Comparison of ENCODE assay signal across 8 mouse cellular contexts in genomic region chr2:163237999-163238529, GRCm38 (mm10). TPM values are rescaled to one million over a fixed set of nuclear protein-coding genes. Genes with fewer than 3 reads are reported as not detected.
A peak's percentile ranks its signal among the peaks of the same experiment; 100 is the strongest.
DNase-seq lines count a peak whose midpoint lies in the region; ATAC-seq lines count a peak whose summit lies in the region.

No protein-coding gene starts in this region.

- no peak for ATAC-seq in kidney, embryonic 15.5 days (replicated peaks; ENCODE audit: low FRiP score)
- ATAC-seq in CD4-positive, CD25-positive, alpha-beta regulatory T cell, adult 4 months, result no peak

- intact Hi-C loops in heart, postnatal 36 days (cut with DNase I), result no loop called here

- H3K27me3 ChIP-seq in kidney, embryonic 15.5 days, result peaks cover 25% of the 10 kb centered on the region

- H3K4me3 ChIP-seq in kidney, embryonic 15.5 days (replicated peaks), result no peak overlapping the region

- no peaks in the 10 kb centered on the region for H3K9me3 ChIP-seq in kidney, embryonic 15.5 days (replicated peaks)

- H3K4me2 ChIP-seq in kidney, embryonic 15.5 days, result no peak overlapping the region

- H3K36me3 ChIP-seq in kidney, embryonic 15.5 days, result no peaks in the 10 kb centered on the region

- peak; percentile 75 for DNase-seq in kidney, postnatal 10 days
- peak; percentile 69 for DNase-seq in testis, postnatal 10 days (ENCODE audit: low spot score)
- DNase-seq in testis, postnatal 14 days (ENCODE audit: low spot score), result no peak
- peak; percentile 11 for DNase-seq in lung, postnatal 14 days
- no peak for DNase-seq in adrenal gland, postnatal 4 days (ENCODE audit: low spot score in 2 of 2)
- DNase-seq in heart, postnatal 36 days, result no peak

- H3K27ac ChIP-seq in kidney, embryonic 15.5 days, result no peak overlapping the region

- WGBS in kidney, embryonic 15.5 days, result 60% methylated on average over 12 of the region's 12 CpGs

- no peak overlapping the region for H3K9ac ChIP-seq in kidney, embryonic 15.5 days

- H3K4me1 ChIP-seq in kidney, embryonic 15.5 days, result peaks cover 7% of the 10 kb centered on the region; the same call in 1 of the 2 replicates

RNA-seq across cellular contexts. Expression of gene Tox2, which starts 35.1 kb away (rescaled TPM):
- polyA plus RNA-seq in kidney, embryonic 15.5 days (2015; fragmentation: Nextera tagmentation; extraction: Ambion mirVana), result 1.7 and 2.7 TPM in 2 replicates
- 1 to 10 TPM; 6.4 to 6.5 TPM for polyA plus RNA-seq in CD4-positive, CD25-positive, alpha-beta regulatory T cell, adult 4 months (2017; shearing (Covaris generic))
- total RNA-seq in adrenal gland, postnatal 4 days (2021), result 1 to 10 TPM; 8.0 to 9.5 TPM
- 1 to 10 TPM; 1.0 to 1.4 TPM for total RNA-seq in heart, postnatal 36 days (2021)

Comparison
In these comparisons a context has a peak if more than half of its experiments do, and no peak if none do; other contexts are left out.
1. DNase-seq: peak in kidney, postnatal 10 days (single experiment), testis, postnatal 10 days (single experiment) and lung, postnatal 14 days (single experiment); none in testis, postnatal 14 days (single experiment), adrenal gland, postnatal 4 days (0 of 2) and heart, postnatal 36 days (0 of 2).